Mouse (Mus musculus) heart, embryonic 12.5 days (tissue): ENCODE data around the gene Bdnf. TPM values are rescaled to one million over a fixed set of nuclear protein-coding genes. Genes with fewer than 3 reads are reported as not detected.

Experiments
- ATAC-seq: fragments of 200-750 bp; cut with Nextera tagmentation; 2 replicates; pipeline ENCODE4 v1.8.0; 2017; ENCODE audit warnings: moderate TSS enrichment, moderate library complexity; ENCODE audit not compliant: insufficient number of reproducible peaks, low FRiP score
- H3K27ac ChIP-seq: fragments of 300-500 bp; sonication (generic); 2 replicates; pipeline ENCODE4 v1.5.1; 2016; ENCODE audit warnings: mild to moderate bottlenecking, moderate library complexity; ENCODE audit not compliant: poor library complexity, severe bottlenecking
- H3K27me3 ChIP-seq: fragments of 300-500 bp; sonication (generic); replicated peaks from 2 replicates; pipeline ENCODE4 v1.6.1; 2016; ENCODE audit warnings: mild to moderate bottlenecking, moderate library complexity
- H3K36me3 ChIP-seq: fragments of 300-500 bp; sonication (generic); 2 replicates; pipeline ENCODE4 v1.6.1; 2016; ENCODE audit warnings: mild to moderate bottlenecking, moderate library complexity
- H3K4me1 ChIP-seq: fragments of 300-500 bp; sonication (generic); replicated peaks from 2 replicates; pipeline ENCODE4 v1.6.1; 2016; ENCODE audit warnings: mild to moderate bottlenecking
- H3K4me2 ChIP-seq: fragments of 300-500 bp; sonication (generic); 2 replicates; pipeline ENCODE4 v1.6.1; 2016; ENCODE audit warnings: mild to moderate bottlenecking, moderate library complexity
- H3K4me3 ChIP-seq: fragments of 300-500 bp; sonication (generic); 2 replicates; pipeline ENCODE4 v1.5.1; 2016; ENCODE audit warnings: mild to moderate bottlenecking
- H3K9ac ChIP-seq: fragments of 300-500 bp; sonication (generic); 2 replicates; pipeline ENCODE4 v1.6.1; 2016; ENCODE audit warnings: mild to moderate bottlenecking, moderate library complexity
- H3K9me3 ChIP-seq: fragments of 300-500 bp; sonication (generic); replicated peaks from 2 replicates; pipeline ENCODE4 v1.6.1; 2016; ENCODE audit warnings: mild to moderate bottlenecking, moderate library complexity
- WGBS: fragments of 180-500 bp; shearing (Covaris S2); methylation state at CpG from one replicate; pipeline ENCODE4 v1.1.7; 2016; 5-methylcytosine and 5-hydroxymethylcytosine counted together
- polyA plus RNA-seq: library from polyadenylated mRNA; unstranded; fragments of >200 nt; fragmentation: Nextera tagmentation; extraction: Ambion mirVana; gene quantifications from 2 replicates; pipeline ENCODE4 v1.2.1, GENCODE M21; 2016

Gene Bdnf
- polyA plus RNA-seq, 1 experiment from 2014 or later, result 1.2 TPM

- Histone ChIP-seq H3K9me3 (no peaks in the 10 kb centered on the region), H3K4me3 (no peak overlapping the region), H3K27me3 (no peaks in the 10 kb centered on the region), H3K36me3 (no peaks in the 10 kb centered on the region), H3K4me2 (no peak overlapping the region), H3K4me1 (no peaks in the 10 kb centered on the region), H3K9ac (no peak overlapping the region), H3K27ac (no peak overlapping the region)
- no peak for ATAC-seq
- 82% methylated on average over 8 of the region's 8 CpGs for WGBS
These were observed 32.0 kb downstream of the Bdnf start for GRCm38 (mm10) chr2:109706524-109706923.

- Histone ChIP-seq H3K27ac (no peak overlapping the region), H3K4me2 (no peak overlapping the region), H3K9me3 (no peaks in the 10 kb centered on the region), H3K4me3 (no peak overlapping the region), H3K27me3 (no peaks in the 10 kb centered on the region), H3K4me1 (no peaks in the 10 kb centered on the region), H3K36me3 (no peaks in the 10 kb centered on the region), H3K9ac (no peak overlapping the region)
- WGBS, result 84% methylated on average over 7 of the region's 7 CpGs
- no peak for ATAC-seq
These were observed 34.8 kb downstream of the Bdnf start for GRCm38 (mm10) chr2:109709346-109709745.

GRCm38 (mm10) chr2:109711049-109711448, 36.5 kb downstream of the Bdnf start:
- 64% methylated on average over 1 of the region's 1 CpGs for WGBS
- Histone ChIP-seq H3K36me3 (no peaks in the 10 kb centered on the region), H3K27ac (no peak overlapping the region), H3K4me1 (no peaks in the 10 kb centered on the region), H3K9ac (no peak overlapping the region), H3K27me3 (no peaks in the 10 kb centered on the region), H3K9me3 (no peaks in the 10 kb centered on the region), H3K4me3 (no peak overlapping the region), H3K4me2 (no peak overlapping the region)
- no peak for ATAC-seq

- no peak overlapping the region for H3K27ac ChIP-seq
- H3K27me3 ChIP-seq, result no peaks in the 10 kb centered on the region
- no peaks in the 10 kb centered on the region for H3K9me3 ChIP-seq
- no peaks in the 10 kb centered on the region for H3K36me3 ChIP-seq
- H3K4me3 ChIP-seq, result no peak overlapping the region
- 60% methylated on average over 3 of the region's 3 CpGs for WGBS
- ATAC-seq, result no peak
- no peak overlapping the region for H3K9ac ChIP-seq
- H3K4me1 ChIP-seq, result no peaks in the 10 kb centered on the region
- no peak overlapping the region for H3K4me2 ChIP-seq
These were observed 50.8 kb downstream of the Bdnf start for GRCm38 (mm10) chr2:109725261-109725660.

- Histone ChIP-seq H3K9ac (no peak overlapping the region), H3K27me3 (no peaks in the 10 kb centered on the region), H3K9me3 (no peaks in the 10 kb centered on the region), H3K4me3 (no peak overlapping the region), H3K4me2 (no peak overlapping the region), H3K4me1 (no peaks in the 10 kb centered on the region), H3K36me3 (no peaks in the 10 kb centered on the region), H3K27ac (no peak overlapping the region)
- 61% methylated on average over 6 of the region's 6 CpGs for WGBS
- ATAC-seq, result no peak
These were observed 51.3 kb downstream of the Bdnf start for GRCm38 (mm10) chr2:109725831-109726230.

GRCm38 (mm10) chr2:109729221-109729620, 54.7 kb downstream of the Bdnf start:
- Histone ChIP-seq H3K27ac (no peak overlapping the region), H3K9me3 (no peaks in the 10 kb centered on the region), H3K4me2 (no peak overlapping the region), H3K36me3 (no peaks in the 10 kb centered on the region), H3K4me1 (no peaks in the 10 kb centered on the region), H3K4me3 (no peak overlapping the region), H3K27me3 (no peaks in the 10 kb centered on the region), H3K9ac (no peak overlapping the region)
- no peak for ATAC-seq
- 87% methylated on average over 1 of the region's 1 CpGs for WGBS

GRCm38 (mm10) chr2:109733201-109734039, 58.9 kb downstream of the Bdnf start:
- Histone ChIP-seq H3K9me3 (no peaks in the 10 kb centered on the region), H3K4me2 (no peak overlapping the region), H3K4me1 (0 out of 2 replicates have a peak, but pooled peaks cover 4% of the 10 kb centered on the region), H3K36me3 (no peaks in the 10 kb centered on the region), H3K27me3 (no peaks in the 10 kb centered on the region), H3K4me3 (no peak overlapping the region), H3K27ac (no peak overlapping the region), H3K9ac (no peak overlapping the region)
- ATAC-seq, result no peak
- WGBS, result 61% methylated on average over 9 of the region's 9 CpGs

- no peak for ATAC-seq
- 80% methylated on average over 3 of the region's 3 CpGs for WGBS
- no peak overlapping the region for H3K4me2 ChIP-seq
These were observed 59.7 kb downstream of the Bdnf start for GRCm38 (mm10) chr2:109734228-109734627.

GRCm38 (mm10) chr2:109734666-109735065, 60.2 kb downstream of the Bdnf start:
- 0 out of 2 replicates have a peak, but pooled peaks cover 4% of the 10 kb centered on the region for H3K4me1 ChIP-seq
- no peak overlapping the region for H3K27ac ChIP-seq
- 78% methylated on average over 6 of the region's 6 CpGs for WGBS
- no peaks in the 10 kb centered on the region for H3K9me3 ChIP-seq
- H3K9ac ChIP-seq, result no peak overlapping the region
- no peaks in the 10 kb centered on the region for H3K36me3 ChIP-seq
- no peaks in the 10 kb centered on the region for H3K27me3 ChIP-seq
- no peak for ATAC-seq
- no peak overlapping the region for H3K4me3 ChIP-seq
- no peak overlapping the region for H3K4me2 ChIP-seq

More at GRCm38 (mm10) chr2:109734228-109734627, 59.7 kb downstream of the Bdnf start:
- no peak overlapping the region for H3K27ac ChIP-seq
- 0 out of 2 replicates have a peak, but pooled peaks cover 4% of the 10 kb centered on the region for H3K4me1 ChIP-seq
- no peaks in the 10 kb centered on the region for H3K9me3 ChIP-seq
- no peaks in the 10 kb centered on the region for H3K27me3 ChIP-seq
- no peaks in the 10 kb centered on the region for H3K36me3 ChIP-seq
- no peak overlapping the region for H3K9ac ChIP-seq
- H3K4me3 ChIP-seq, result no peak overlapping the region

- Histone ChIP-seq H3K27ac (no peak overlapping the region), H3K27me3 (no peaks in the 10 kb centered on the region), H3K4me2 (no peak overlapping the region), H3K4me1 (0 out of 2 replicates have a peak, but pooled peaks cover 4% of the 10 kb centered on the region), H3K9ac (no peak overlapping the region), H3K36me3 (no peaks in the 10 kb centered on the region), H3K4me3 (no peak overlapping the region), H3K9me3 (no peaks in the 10 kb centered on the region)
- 39% methylated on average over 7 of the region's 7 CpGs for WGBS
- no peak for ATAC-seq
These were observed 60.8 kb downstream of the Bdnf start for GRCm38 (mm10) chr2:109735347-109735746.

GRCm38 (mm10) chr2:109736306-109736705, 61.8 kb downstream of the Bdnf start:
- Histone ChIP-seq H3K4me2 (no peak overlapping the region), H3K9me3 (no peaks in the 10 kb centered on the region), H3K27ac (no peak overlapping the region), H3K4me3 (no peak overlapping the region), H3K4me1 (0 out of 2 replicates have a peak, but pooled peaks cover 4% of the 10 kb centered on the region), H3K27me3 (no peaks in the 10 kb centered on the region), H3K36me3 (no peaks in the 10 kb centered on the region), H3K9ac (no peak overlapping the region)
- WGBS, result 70% methylated on average over 2 of the region's 2 CpGs
- ATAC-seq, result no peak
